Mouse (Mus musculus): ENCODE results near the gene Olfr98.
"Not testable (repeated sequence)": the region's sequence is repeated elsewhere in the genome, so short reads cannot be mapped to it uniquely, and the experiment has no call there.

Gene Olfr98
- long read RNA-seq, experiment 1: 0 reads
- long read RNA-seq, experiment 2: 0 reads

GRCm38 (mm10) chr17:37263626-37264025, at the start of gene Olfr98:
TSS of gene Olfr98 (minus strand) at chr17:37263749.
- intact Hi-C loops (cut with DNase I): no loop called here

GRCm38 (mm10) chr17:37310146-37310699, 46.7 kb upstream of the Olfr98 start:
- intact Hi-C loops (cut with DNase I): no loop called here

GRCm38 (mm10) chr17:37308483-37308882, 44.9 kb upstream of the Olfr98 start:
- intact Hi-C loops (cut with DNase I): no loop called here

- intact Hi-C loops (cut with DNase I): no loop called here
These were observed 40.7 kb upstream of the Olfr98 start, which contains the start of gene Olfr101 for GRCm38 (mm10) chr17:37304213-37304612. TSS of gene Olfr101 (minus strand) at chr17:37304313.

GRCm38 (mm10) chr17:37283360-37283759, 19.8 kb upstream of the Olfr98 start, which contains the start of gene Olfr99:
TSS of gene Olfr99 (minus strand) at chr17:37283460.
- intact Hi-C loops (cut with DNase I): no loop called here

- intact Hi-C loops (cut with DNase I): no loop called here
These were observed 16.8 kb upstream of the Olfr98 start for GRCm38 (mm10) chr17:37280331-37280730.

GRCm38 (mm10) chr17:37276573-37276972, 13.0 kb upstream of the Olfr98 start:
- intact Hi-C loops (cut with DNase I): no loop called here

- intact Hi-C loops (cut with DNase I): no loop called here
These were observed 12.2 kb upstream of the Olfr98 start for GRCm38 (mm10) chr17:37275626-37276248.

GRCm38 (mm10) chr17:37270702-37271092, 7.1 kb upstream of the Olfr98 start:
- intact Hi-C loops (cut with DNase I): no loop called here

- intact Hi-C loops (cut with DNase I): no loop called here
These were observed 6.6 kb upstream of the Olfr98 start, which contains the start of gene H2-M3 for GRCm38 (mm10) chr17:37270058-37270701. TSS of gene H2-M3 (plus strand) at chr17:37270220.

- intact Hi-C loops (cut with DNase I): no loop called here
These were observed 13.0 kb downstream of the Olfr98 start for GRCm38 (mm10) chr17:37250544-37250943.

- intact Hi-C loops (cut with DNase I): no loop called here
These were observed 14.1 kb downstream of the Olfr98 start for GRCm38 (mm10) chr17:37249460-37249859.

- intact Hi-C loops (cut with DNase I): no loop called here
These were observed 16.8 kb downstream of the Olfr98 start for GRCm38 (mm10) chr17:37246715-37247114.

- intact Hi-C loops (cut with DNase I): no loop called here
These were observed 21.4 kb downstream of the Olfr98 start for GRCm38 (mm10) chr17:37242198-37242597.

GRCm38 (mm10) chr17:37237230-37237629, 26.3 kb downstream of the Olfr98 start, which contains the start of gene Olfr97:
TSS of gene Olfr97 (minus strand) at chr17:37237330.
- intact Hi-C loops (cut with DNase I): not testable (repeated sequence)

- intact Hi-C loops (cut with DNase I): no loop called here
These were observed 41.7 kb downstream of the Olfr98 start for GRCm38 (mm10) chr17:37221879-37222278.

GRCm38 (mm10) chr17:37219846-37220245, 43.7 kb downstream of the Olfr98 start, which contains the start of gene Olfr96:
TSS of gene Olfr96 (plus strand) at chr17:37220146.
- intact Hi-C loops (cut with DNase I): no loop called here

GRCm38 (mm10) chr17:37218486-37218885, 45.1 kb downstream of the Olfr98 start:
- intact Hi-C loops (cut with DNase I): no loop called here

- intact Hi-C loops (cut with DNase I): no loop called here
These were observed 50.5 kb downstream of the Olfr98 start, which contains the start of gene Olfr95 for GRCm38 (mm10) chr17:37213018-37213417. TSS of gene Olfr95 (minus strand) at chr17:37213118.

All from adrenal gland (tissue).